Mouse (Mus musculus): ENCODE measurements around the gene Atrn. TPM values are rescaled to one million over a fixed set of nuclear protein-coding genes. Genes with fewer than 3 reads are reported as not detected.

The Atrn gene
- polyA plus RNA-seq, 1 experiment from 2014 or later, result 11.5 TPM

DNA sequence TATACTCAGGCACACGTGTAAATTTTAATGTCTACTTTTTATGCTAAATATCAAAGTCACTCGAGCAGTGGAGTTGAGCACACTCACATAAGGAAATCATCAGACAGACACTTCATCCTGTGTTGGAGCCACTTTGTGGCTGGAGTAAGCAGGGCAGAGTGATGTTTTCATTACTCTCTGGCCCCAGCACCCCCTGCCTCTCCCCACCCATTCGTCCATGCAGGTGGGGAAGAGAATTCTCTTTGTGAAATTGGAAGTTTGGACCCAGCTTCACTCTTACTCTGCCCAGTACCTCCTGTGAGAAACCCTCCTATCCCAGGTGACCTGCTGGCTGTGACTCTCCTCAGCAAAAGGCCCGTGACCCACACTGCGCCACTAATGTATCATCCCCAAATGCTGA lies 132.4 kb downstream of the Atrn start:
- DNase-seq (ENCODE audit: low spot score) (no peak), ATAC-seq (ENCODE audit: insufficient read depth, low FRiP score, low TSS enrichment) (no peak)
- Histone ChIP-seq H3K36me3 (ENCODE audit: control insufficient read depth, insufficient read depth, low read length) (no peaks in the 10 kb centered on the region), H3K4me2 (ENCODE audit: low read depth) (no peak overlapping the region), H3K9me3 (ENCODE audit: control insufficient read depth, low read length) (no peaks in the 10 kb centered on the region), H3K9ac (ENCODE audit: low read length) (no peak overlapping the region), H3K27ac (ENCODE audit: low read depth, low read length) (no peak overlapping the region), H3K27me3 (ENCODE audit: control insufficient read depth, insufficient read depth, low read length) (peaks cover 31% of the 10 kb centered on the region), H3K4me3 (ENCODE audit: low read depth, low read length) (no peak overlapping the region), H3K4me1 (ENCODE audit: control insufficient read depth, insufficient read depth, low read length) (0 out of 2 replicates have a peak, but pooled peaks cover 4% of the 10 kb centered on the region)
- 84% methylated on average over 5 of the region's 5 CpGs for WGBS

DNA sequence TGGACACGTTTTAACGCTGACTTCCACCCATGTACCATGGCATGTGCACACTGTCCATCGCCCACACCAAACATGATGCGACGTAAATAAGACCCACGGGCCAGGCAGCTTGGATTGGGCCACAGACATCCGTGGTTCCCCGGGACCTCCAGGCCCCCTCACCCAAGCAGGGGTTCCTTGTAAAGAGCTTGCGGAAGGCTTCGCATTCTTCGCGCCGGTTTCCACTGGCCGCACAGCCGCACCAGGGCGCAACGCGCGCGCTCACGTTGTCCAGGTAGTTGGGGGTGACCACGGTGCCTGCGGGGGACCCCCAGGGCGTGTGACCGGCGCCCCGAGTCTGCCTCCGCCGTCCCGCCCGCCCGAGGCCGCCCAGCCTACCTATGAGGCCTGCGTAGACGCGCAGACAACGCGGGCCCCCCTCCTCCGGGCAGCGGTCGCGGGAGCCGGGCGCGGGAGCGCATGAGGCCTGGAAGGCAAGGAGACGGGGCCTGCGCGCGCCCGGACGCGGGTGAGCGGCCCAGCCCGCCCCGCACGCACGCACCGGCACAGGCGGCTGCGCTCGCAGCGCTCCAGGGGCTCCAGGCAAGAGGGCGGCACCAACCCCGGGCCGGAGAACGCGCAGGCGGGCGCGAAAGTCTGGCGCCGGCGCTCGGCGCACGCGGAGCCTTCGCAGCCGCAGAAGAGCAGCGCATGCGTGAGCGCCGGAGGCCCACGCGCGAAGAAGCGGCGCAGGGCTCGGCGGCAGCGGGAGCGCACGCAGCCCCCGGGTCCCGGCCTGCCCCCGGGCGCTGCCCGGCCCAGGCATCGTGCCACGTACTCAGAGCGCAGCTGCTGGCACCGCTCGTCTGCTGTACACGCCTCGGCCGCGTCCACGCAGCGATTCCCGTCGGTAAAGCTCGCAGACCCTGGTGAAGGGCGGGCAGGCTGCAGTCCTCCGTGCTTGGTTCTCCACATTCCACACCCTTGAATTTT lies 134.8 kb downstream of the Atrn start:
- H3K36me3 ChIP-seq (ENCODE audit: control insufficient read depth, insufficient read depth, low read length), result no peaks in the 10 kb centered on the region
- no peaks in the 10 kb centered on the region for H3K9me3 ChIP-seq (ENCODE audit: control insufficient read depth, low read length)
- peak overlapping the region; percentile 57 for H3K9ac ChIP-seq (ENCODE audit: low read length)
- peak; percentile 57 for DNase-seq (ENCODE audit: low spot score)
- ATAC-seq (ENCODE audit: insufficient read depth, low FRiP score, low TSS enrichment), result peak; percentile 55
- 0 out of 2 replicates have a peak, but pooled peaks cover 4% of the 10 kb centered on the region for H3K4me1 ChIP-seq (ENCODE audit: control insufficient read depth, insufficient read depth, low read length)
- 4% methylated on average over 101 of the region's 115 CpGs for WGBS
- H3K27me3 ChIP-seq (ENCODE audit: control insufficient read depth, insufficient read depth, low read length), result peaks cover 31% of the 10 kb centered on the region
- no peak overlapping the region for H3K27ac ChIP-seq (ENCODE audit: low read depth, low read length)
- peak overlapping the region; percentile 85 for H3K4me2 ChIP-seq (ENCODE audit: low read depth)
- peak overlapping the region; percentile 51 for H3K4me3 ChIP-seq (ENCODE audit: low read depth, low read length)

DNA sequence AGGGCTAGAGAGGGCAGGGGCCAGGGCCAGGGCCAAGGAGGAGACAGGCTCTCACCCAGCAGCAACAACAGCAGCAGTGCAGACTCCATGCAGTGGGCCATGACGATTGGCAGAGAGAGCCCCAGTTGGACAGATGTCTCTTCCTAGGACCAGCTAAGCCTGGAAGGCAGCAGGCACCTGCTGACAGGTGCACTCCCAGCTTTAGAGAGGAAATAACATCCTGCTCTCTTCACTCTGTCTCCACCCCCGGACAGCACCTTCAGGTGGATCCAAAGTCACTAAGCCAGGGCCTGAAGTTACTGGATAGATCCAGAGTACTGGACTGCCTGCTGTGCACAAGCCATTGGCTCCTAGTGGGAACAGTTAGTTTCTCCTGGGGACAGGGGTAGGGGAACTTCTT lies 136.7 kb downstream of the Atrn start, which contains the start of gene Gfra4:
Gene Gfra4 (minus strand): TSS at position 101 of the 400 bp plus-strand sequence.
- H3K9ac ChIP-seq (ENCODE audit: low read length), result no peak within 1 kb of the TSS
- H3K27ac ChIP-seq (ENCODE audit: low read depth, low read length), result no peak within 1 kb of the TSS
- H3K4me1 ChIP-seq (ENCODE audit: control insufficient read depth, insufficient read depth, low read length), result 0 out of 2 replicates have a peak, but pooled peaks cover 4% of the 10 kb centered on the region
- ATAC-seq (ENCODE audit: insufficient read depth, low FRiP score, low TSS enrichment) (no peak), DNase-seq (ENCODE audit: low spot score) (no peak)
- H3K9me3 ChIP-seq (ENCODE audit: control insufficient read depth, low read length), result no peaks in the 10 kb centered on the region
- no peak within 1 kb of the TSS for H3K4me3 ChIP-seq (ENCODE audit: low read depth, low read length)
- 57% methylated on average over 2 of the region's 2 CpGs for WGBS
- no peaks in the 10 kb centered on the region for H3K36me3 ChIP-seq (ENCODE audit: control insufficient read depth, insufficient read depth, low read length)
- no peak within 1 kb of the TSS for H3K4me2 ChIP-seq (ENCODE audit: low read depth)
- H3K27me3 ChIP-seq (ENCODE audit: control insufficient read depth, insufficient read depth, low read length), result peaks cover 31% of the 10 kb centered on the region

DNA sequence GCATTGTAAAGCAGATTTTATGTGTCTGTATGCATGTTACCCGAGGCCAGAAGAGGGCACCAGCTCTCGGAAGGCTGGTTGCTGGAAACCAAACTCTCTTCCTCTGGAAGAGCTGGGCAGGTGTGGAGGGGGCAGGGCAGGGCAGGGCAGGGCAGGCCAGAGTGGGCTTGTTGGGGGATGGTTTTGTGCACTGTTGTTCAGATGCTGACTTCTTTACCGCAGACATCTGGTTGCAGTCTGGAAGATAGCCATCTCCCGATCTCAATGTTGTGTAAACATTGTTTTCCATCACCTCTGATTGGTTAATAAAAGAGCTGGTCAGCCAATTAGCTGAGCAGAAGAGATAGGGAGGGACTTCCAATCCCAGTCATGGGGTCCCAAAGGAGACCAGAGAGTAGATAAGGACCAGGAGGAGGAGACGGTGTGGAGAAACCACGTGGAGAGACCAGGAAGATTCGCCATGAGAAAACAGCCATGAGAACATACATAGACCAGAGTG lies 138.1 kb downstream of the Atrn start:
- Histone ChIP-seq H3K4me3 (ENCODE audit: low read depth, low read length) (no peak overlapping the region), H3K4me2 (ENCODE audit: low read depth) (no peak overlapping the region), H3K4me1 (ENCODE audit: control insufficient read depth, insufficient read depth, low read length) (0 out of 2 replicates have a peak, but pooled peaks cover 4% of the 10 kb centered on the region), H3K27me3 (ENCODE audit: control insufficient read depth, insufficient read depth, low read length) (peaks cover 31% of the 10 kb centered on the region), H3K9me3 (ENCODE audit: control insufficient read depth, low read length) (no peaks in the 10 kb centered on the region), H3K9ac (ENCODE audit: low read length) (no peak overlapping the region), H3K27ac (ENCODE audit: low read depth, low read length) (no peak overlapping the region), H3K36me3 (ENCODE audit: control insufficient read depth, insufficient read depth, low read length) (no peaks in the 10 kb centered on the region)
- ATAC-seq (ENCODE audit: insufficient read depth, low FRiP score, low TSS enrichment) (no peak), DNase-seq (ENCODE audit: low spot score) (no peak)
- WGBS, result 15% methylated on average over 7 of the region's 7 CpGs

DNA sequence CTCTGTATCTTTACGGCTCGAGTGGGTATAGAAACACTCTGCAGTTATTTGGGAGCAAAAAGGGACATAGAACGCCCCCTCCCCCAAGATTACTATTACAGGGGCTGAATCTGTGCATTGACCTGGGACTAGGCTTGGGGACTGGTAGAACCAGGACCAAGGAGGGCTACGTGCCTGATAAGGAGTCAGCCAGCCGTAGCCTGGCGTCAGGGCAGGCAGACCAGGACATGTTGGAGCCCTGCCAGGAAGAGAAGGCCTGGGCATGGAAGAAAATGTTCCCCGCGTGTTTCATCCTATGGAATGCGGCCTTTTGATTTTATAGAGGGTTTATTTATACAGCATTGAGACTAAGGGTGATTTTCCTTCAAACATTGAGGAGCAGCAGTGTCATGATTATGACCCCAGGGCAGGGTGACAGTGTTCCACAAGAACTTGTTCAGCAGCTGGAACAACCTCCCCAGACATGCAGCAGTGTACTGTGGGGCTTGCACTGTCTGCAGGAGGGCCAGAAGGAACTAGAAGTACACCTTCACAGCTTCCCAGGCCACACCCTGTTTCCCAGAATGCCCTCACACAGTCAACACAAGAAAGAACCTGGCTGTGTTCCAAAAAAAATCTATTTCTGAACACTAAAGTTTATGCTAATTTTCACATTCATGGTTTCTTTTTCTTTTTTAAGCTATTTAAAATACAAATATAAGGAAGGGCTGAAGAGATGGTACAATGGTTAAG lies 138.9 kb downstream of the Atrn start:
- H3K9ac ChIP-seq (ENCODE audit: low read length), result no peak overlapping the region
- DNase-seq (ENCODE audit: low spot score) (no peak), ATAC-seq (ENCODE audit: insufficient read depth, low FRiP score, low TSS enrichment) (no peak)
- no peaks in the 10 kb centered on the region for H3K9me3 ChIP-seq (ENCODE audit: control insufficient read depth, low read length)
- 87% methylated on average over 9 of the region's 9 CpGs for WGBS
- no peak overlapping the region for H3K4me3 ChIP-seq (ENCODE audit: low read depth, low read length)
- H3K36me3 ChIP-seq (ENCODE audit: control insufficient read depth, insufficient read depth, low read length), result no peaks in the 10 kb centered on the region
- peaks cover 25% of the 10 kb centered on the region for H3K27me3 ChIP-seq (ENCODE audit: control insufficient read depth, insufficient read depth, low read length)
- no peak overlapping the region for H3K27ac ChIP-seq (ENCODE audit: low read depth, low read length)
- no peak overlapping the region for H3K4me2 ChIP-seq (ENCODE audit: low read depth)
- H3K4me1 ChIP-seq (ENCODE audit: control insufficient read depth, insufficient read depth, low read length), result 0 out of 2 replicates have a peak, but pooled peaks cover 4% of the 10 kb centered on the region

DNA sequence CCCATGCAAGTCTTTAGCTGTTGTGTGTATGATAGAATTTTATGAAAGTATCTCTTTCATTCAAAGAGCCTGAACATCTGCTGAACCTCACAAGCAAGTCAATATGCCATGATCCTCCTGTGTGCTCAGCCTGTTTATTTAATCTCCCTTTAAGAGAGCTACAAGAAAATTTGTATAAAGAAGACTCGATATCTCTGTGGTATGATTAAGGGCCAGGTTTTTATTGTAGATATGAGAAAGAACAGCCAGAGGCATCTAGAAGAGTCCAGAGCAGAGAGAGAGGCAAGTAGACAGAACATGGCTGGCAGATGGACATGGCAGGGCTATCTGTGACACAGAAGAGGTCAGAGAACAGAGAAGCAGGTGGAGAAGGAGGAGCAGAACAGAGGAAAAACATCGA lies 139.7 kb downstream of the Atrn start:
- peaks cover 16% of the 10 kb centered on the region for H3K27me3 ChIP-seq (ENCODE audit: control insufficient read depth, insufficient read depth, low read length)
- H3K36me3 ChIP-seq (ENCODE audit: control insufficient read depth, insufficient read depth, low read length), result no peaks in the 10 kb centered on the region
- H3K4me1 ChIP-seq (ENCODE audit: control insufficient read depth, insufficient read depth, low read length), result 0 out of 2 replicates have a peak, but pooled peaks cover 2% of the 10 kb centered on the region
- no peak overlapping the region for H3K4me2 ChIP-seq (ENCODE audit: low read depth)
- DNase-seq (ENCODE audit: low spot score) (no peak), ATAC-seq (ENCODE audit: insufficient read depth, low FRiP score, low TSS enrichment) (no peak)
- no peak overlapping the region for H3K4me3 ChIP-seq (ENCODE audit: low read depth, low read length)
- WGBS, result 84% methylated on average over 2 of the region's 2 CpGs
- H3K27ac ChIP-seq (ENCODE audit: low read depth, low read length), result no peak overlapping the region
- no peaks in the 10 kb centered on the region for H3K9me3 ChIP-seq (ENCODE audit: control insufficient read depth, low read length)
- H3K9ac ChIP-seq (ENCODE audit: low read length), result no peak overlapping the region

DNA sequence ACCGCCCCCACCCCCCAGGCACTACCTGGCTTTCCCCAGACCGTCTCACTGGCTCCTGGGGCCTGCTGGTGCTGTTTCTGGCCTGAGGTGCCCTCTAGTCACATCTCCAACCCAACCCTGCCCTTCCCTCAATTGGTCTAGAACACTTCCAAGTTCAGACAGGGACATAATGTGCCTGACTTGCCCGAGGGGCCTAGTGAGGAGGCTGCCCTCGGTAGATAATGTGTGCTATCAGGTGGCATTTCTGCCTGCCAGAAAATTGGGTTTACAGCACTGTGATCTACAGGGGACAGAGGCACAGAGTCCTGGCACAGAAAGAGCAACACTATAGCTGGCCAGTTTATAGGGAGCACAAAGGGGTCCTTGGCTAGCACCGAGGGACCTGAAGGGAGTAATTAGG lies 145.7 kb downstream of the Atrn start:
- Histone ChIP-seq H3K9ac (ENCODE audit: low read length) (no peak overlapping the region), H3K4me2 (ENCODE audit: low read depth) (no peak overlapping the region), H3K4me3 (ENCODE audit: low read depth, low read length) (no peak overlapping the region), H3K36me3 (ENCODE audit: control insufficient read depth, insufficient read depth, low read length) (no peaks in the 10 kb centered on the region), H3K4me1 (ENCODE audit: control insufficient read depth, insufficient read depth, low read length) (no peaks in the 10 kb centered on the region), H3K27me3 (ENCODE audit: control insufficient read depth, insufficient read depth, low read length) (peaks cover 39% of the 10 kb centered on the region), H3K9me3 (ENCODE audit: control insufficient read depth, low read length) (no peaks in the 10 kb centered on the region), H3K27ac (ENCODE audit: low read depth, low read length) (no peak overlapping the region)
- ATAC-seq (ENCODE audit: insufficient read depth, low FRiP score, low TSS enrichment) (no peak), DNase-seq (ENCODE audit: low spot score) (no peak)
- WGBS, result 70% methylated on average over 5 of the region's 5 CpGs

DNA sequence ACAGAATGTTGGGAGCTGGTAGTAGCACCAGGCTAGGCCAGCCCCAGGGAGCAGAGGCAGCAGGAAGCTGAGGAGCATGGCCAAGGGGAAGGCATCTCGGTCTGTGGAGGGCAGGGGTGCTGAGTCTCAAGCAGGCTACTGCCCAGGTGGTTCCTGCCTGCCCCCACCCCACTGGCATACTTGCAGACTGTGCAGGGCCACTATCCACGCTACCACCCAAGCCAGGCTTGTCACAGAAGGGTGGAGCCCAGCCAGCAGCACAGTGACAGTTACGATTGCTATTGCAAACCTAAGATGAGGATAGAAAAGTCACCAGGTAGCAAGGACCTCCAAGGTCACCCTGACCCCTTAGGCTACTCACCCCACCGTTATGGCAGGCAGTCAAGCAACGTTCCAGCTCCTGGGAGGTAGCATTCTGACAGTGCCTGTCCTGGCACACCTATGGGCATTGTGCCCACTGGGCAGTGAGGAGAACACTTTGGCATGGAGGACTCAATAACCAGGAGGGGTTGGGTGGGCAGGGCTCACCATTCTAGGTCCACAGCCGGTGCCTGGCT lies 146.6 kb downstream of the Atrn start:
- no peaks in the 10 kb centered on the region for H3K4me1 ChIP-seq (ENCODE audit: control insufficient read depth, insufficient read depth, low read length)
- peaks cover 39% of the 10 kb centered on the region for H3K27me3 ChIP-seq (ENCODE audit: control insufficient read depth, insufficient read depth, low read length)
- no peak for ATAC-seq (ENCODE audit: insufficient read depth, low FRiP score, low TSS enrichment)
- no peak for DNase-seq (ENCODE audit: low spot score)
- no peaks in the 10 kb centered on the region for H3K36me3 ChIP-seq (ENCODE audit: control insufficient read depth, insufficient read depth, low read length)
- H3K4me2 ChIP-seq (ENCODE audit: low read depth), result no peak overlapping the region
- no peak overlapping the region for H3K9ac ChIP-seq (ENCODE audit: low read length)
- H3K27ac ChIP-seq (ENCODE audit: low read depth, low read length), result no peak overlapping the region
- H3K4me3 ChIP-seq (ENCODE audit: low read depth, low read length), result no peak overlapping the region
- H3K9me3 ChIP-seq (ENCODE audit: control insufficient read depth, low read length), result no peaks in the 10 kb centered on the region
- WGBS, result 75% methylated on average over 6 of the region's 6 CpGs

All from neural tube, embryonic 11.5 days (tissue).